Mouse (Mus musculus) lung, postnatal 0 days (tissue): ENCODE measurements at regions not wholly inside any gene's neighbourhood (a gene's known extent, or its start where the extent isn't known, plus 50 kb on each side); places are given as distances from the start of the nearest gene placed in this dataset.
A peak's percentile ranks its signal among the peaks of the same experiment; 100 is the strongest.

Experiments
- ATAC-seq: fragments of 200-750 bp; cut with Nextera tagmentation; 2 replicates; pipeline ENCODE4 v1.8.0; 2017; ENCODE audit warnings: moderate library complexity
- DNase-seq: peaks from one replicate; pipeline ENCODE4 v3.0.0-alpha.2; 2016; ENCODE audit warnings: low spot score
- H3K27ac ChIP-seq: fragments of 300-500 bp; sonication (generic); 2 replicates; pipeline ENCODE4 v1.5.1; 2014; ENCODE audit warnings: antibody characterized with exemption, mild to moderate bottlenecking, low read length, mixed read lengths
- H3K27me3 ChIP-seq: fragments of 300-500 bp; sonication (generic); replicated peaks from 2 replicates; pipeline ENCODE4 v1.6.1; 2014; ENCODE audit warnings: low read length, mixed read lengths; ENCODE audit not compliant: insufficient read depth
- H3K36me3 ChIP-seq: fragments of 300-500 bp; sonication (generic); 2 replicates; pipeline ENCODE4 v1.6.1; 2014; ENCODE audit warnings: low read length, mixed read lengths; ENCODE audit not compliant: insufficient read depth
- H3K4me1 ChIP-seq: fragments of 300-500 bp; sonication (generic); 2 replicates; pipeline ENCODE4 v1.6.1; 2014; ENCODE audit warnings: antibody characterized with exemption, low read depth, low read length, mixed read lengths; ENCODE audit not compliant: insufficient read depth
- H3K4me2 ChIP-seq: fragments of 300-500 bp; sonication (generic); replicated peaks from 2 replicates; pipeline ENCODE4 v1.6.1; 2014; ENCODE audit warnings: low read depth, mild to moderate bottlenecking, low read length, moderate library complexity, mixed read lengths
- H3K4me3 ChIP-seq: fragments of 300-500 bp; sonication (generic); 2 replicates; pipeline ENCODE4 v1.5.1; 2014; ENCODE audit warnings: low read depth, low read length
- H3K9ac ChIP-seq: fragments of 300-500 bp; sonication (generic); replicated peaks from 2 replicates; pipeline ENCODE4 v1.6.1; 2014; ENCODE audit warnings: low read depth, mild to moderate bottlenecking
- H3K9me3 ChIP-seq: fragments of 300-500 bp; sonication (generic); 2 replicates; pipeline ENCODE4 v1.6.1; 2016; ENCODE audit warnings: low read length, mixed read lengths
- CTCF ChIP-seq: IDR thresholded peaks from 2 replicates; pipeline ENCODE4 v1.5.1; 2016; ENCODE audit warnings: antibody characterized with exemption, mild to moderate bottlenecking
- EP300 ChIP-seq: IDR thresholded peaks from 2 replicates; pipeline ENCODE4 v1.6.1; 2016; ENCODE audit warnings: antibody characterized with exemption, mild to moderate bottlenecking, control low read depth
- WGBS: fragments of 180-500 bp; shearing (Covaris S2); extraction: QIAGEN DNeasy Blood & Tissue Kit; methylation state at CpG from one replicate; pipeline ENCODE4 v1.1.7; 2014; 5-methylcytosine and 5-hydroxymethylcytosine counted together

- Histone ChIP-seq H3K9ac (no peak overlapping the region), H3K4me2 (no peak overlapping the region), H3K27ac (no peak overlapping the region), H3K4me3 (no peak overlapping the region), H3K36me3 (no peaks in the 10 kb centered on the region), H3K9me3 (no peaks in the 10 kb centered on the region), H3K4me1 (no peaks in the 10 kb centered on the region), H3K27me3 (no peaks in the 10 kb centered on the region)
- TF ChIP-seq CTCF (no peak), EP300 (no peak)
- WGBS: 83% methylated on average over 5 of the region's 5 CpGs
- no peak for ATAC-seq
- DNase-seq: no peak
Measured at GRCm38 (mm10) chr6:13305873-13306272, 81.1 kb upstream of the Vwde start.

GRCm38 (mm10) chr6:13298171-13298570 lies 73.4 kb upstream of the Vwde start:
- Histone ChIP-seq H3K9ac (no peak overlapping the region), H3K9me3 (no peaks in the 10 kb centered on the region), H3K4me2 (no peak overlapping the region), H3K4me3 (no peak overlapping the region), H3K36me3 (no peaks in the 10 kb centered on the region), H3K27ac (no peak overlapping the region), H3K27me3 (no peaks in the 10 kb centered on the region), H3K4me1 (peaks cover 3% of the 10 kb centered on the region; the same call in 1 of the 2 replicates)
- 85% methylated on average over 3 of the region's 3 CpGs for WGBS
- TF ChIP-seq CTCF (no peak), EP300 (no peak)
- DNase-seq (no peak), ATAC-seq (no peak)

GRCm38 (mm10) chr6:13297110-13297509 lies 72.3 kb upstream of the Vwde start:
- Histone ChIP-seq H3K9me3 (no peaks in the 10 kb centered on the region), H3K9ac (no peak overlapping the region), H3K4me2 (no peak overlapping the region), H3K27ac (no peak overlapping the region), H3K27me3 (no peaks in the 10 kb centered on the region), H3K4me1 (peaks cover 3% of the 10 kb centered on the region; the same call in 1 of the 2 replicates), H3K36me3 (no peaks in the 10 kb centered on the region), H3K4me3 (no peak overlapping the region)
- ATAC-seq (no peak), DNase-seq (no peak)
- 51% methylated on average over 3 of the region's 3 CpGs for WGBS
- TF ChIP-seq EP300: no peak
- no peak for TF ChIP-seq CTCF

- no peak overlapping the region for H3K4me2 ChIP-seq
- no peak for DNase-seq
- no peaks in the 10 kb centered on the region for H3K9me3 ChIP-seq
- H3K4me3 ChIP-seq: no peak overlapping the region
- peaks cover 3% of the 10 kb centered on the region; the same call in 1 of the 2 replicates for H3K4me1 ChIP-seq
- H3K27me3 ChIP-seq: no peaks in the 10 kb centered on the region
- TF ChIP-seq EP300 (no peak), CTCF (no peak)
- 92% methylated on average over 2 of the region's 2 CpGs for WGBS
- ATAC-seq: no peak
- no peak overlapping the region for H3K9ac ChIP-seq
- H3K27ac ChIP-seq: no peak overlapping the region
- no peaks in the 10 kb centered on the region for H3K36me3 ChIP-seq
Measured at GRCm38 (mm10) chr6:13296041-13296440, 71.3 kb upstream of the Vwde start.

GRCm38 (mm10) chr6:13294393-13294792 lies 69.6 kb upstream of the Vwde start:
- H3K9ac ChIP-seq: no peak overlapping the region
- peaks cover 3% of the 10 kb centered on the region; the same call in 1 of the 2 replicates for H3K4me1 ChIP-seq
- no peaks in the 10 kb centered on the region for H3K27me3 ChIP-seq
- no peak overlapping the region for H3K4me3 ChIP-seq
- DNase-seq (no peak), ATAC-seq (no peak)
- no peaks in the 10 kb centered on the region for H3K36me3 ChIP-seq
- no peak overlapping the region for H3K27ac ChIP-seq
- H3K9me3 ChIP-seq: no peaks in the 10 kb centered on the region
- TF ChIP-seq CTCF (no peak), EP300 (no peak)
- H3K4me2 ChIP-seq: no peak overlapping the region
- WGBS: 37% methylated on average over 4 of the region's 4 CpGs

- Histone ChIP-seq H3K27ac (no peak overlapping the region), H3K4me1 (no peaks in the 10 kb centered on the region), H3K27me3 (no peaks in the 10 kb centered on the region), H3K4me3 (no peak overlapping the region), H3K9ac (no peak overlapping the region), H3K4me2 (no peak overlapping the region), H3K36me3 (no peaks in the 10 kb centered on the region), H3K9me3 (no peaks in the 10 kb centered on the region)
- 22% methylated on average over 1 of the region's 1 CpGs for WGBS
- DNase-seq (peak; percentile 86), ATAC-seq (peak; percentile 95)
- TF ChIP-seq CTCF: no peak
- no peak for TF ChIP-seq EP300
Measured at GRCm38 (mm10) chr6:13288500-13288899, 63.7 kb upstream of the Vwde start.

- Histone ChIP-seq H3K4me1 (no peaks in the 10 kb centered on the region), H3K27me3 (no peaks in the 10 kb centered on the region), H3K4me2 (no peak overlapping the region), H3K4me3 (no peak overlapping the region), H3K27ac (no peak overlapping the region), H3K9me3 (no peaks in the 10 kb centered on the region), H3K36me3 (no peaks in the 10 kb centered on the region), H3K9ac (no peak overlapping the region)
- ATAC-seq (no peak), DNase-seq (peak; percentile 6)
- TF ChIP-seq CTCF (no peak), EP300 (no peak)
- WGBS: 50% methylated on average over 4 of the region's 4 CpGs
Measured at GRCm38 (mm10) chr6:13287812-13288211, 63.0 kb upstream of the Vwde start.
